Mouse (Mus musculus) midbrain, embryonic 11.5 days (tissue): ENCODE data around the gene Ints6l. TPM values are rescaled to one million over a fixed set of nuclear protein-coding genes. Genes with fewer than 3 reads are reported as not detected.

Experiments used
- polyA plus RNA-seq: library from polyadenylated mRNA; unstranded; fragments of >200 nt; fragmentation: Nextera tagmentation; extraction: Ambion mirVana; gene quantifications from 2 replicates; pipeline ENCODE4 v1.2.1, GENCODE M21; 2014

Ints6l gene
- polyA plus RNA-seq, 1 experiment from 2014 or later, result 23.8 TPM

Other genes starting within 250 kb of the Ints6l start
- gene Gm773, start 242.0 kb upstream of the Ints6l start, polyA plus RNA-seq, result not detected in 2 replicates
- gene Zfp449, start 108.5 kb upstream of the Ints6l start, polyA plus RNA-seq, result 7.4 and 8.6 TPM in 2 replicates
- 2.3 and 2.6 TPM in 2 replicates for gene Smim10l2a, start 80.3 kb upstream of the Ints6l start, polyA plus RNA-seq
- gene Gm2174, start 6.9 kb upstream of the Ints6l start, polyA plus RNA-seq, result 1.8 and 2.2 TPM in 2 replicates
- not detected in 2 replicates for gene Gm10477, start 69.9 kb downstream of the Ints6l start, polyA plus RNA-seq
- gene Gm648, start 94.7 kb downstream of the Ints6l start, polyA plus RNA-seq, result not detected in 2 replicates
- 50.9 and 51.6 TPM in 2 replicates for gene Mmgt1, start 143.2 kb downstream of the Ints6l start, polyA plus RNA-seq
- 15.6 and 17.2 TPM in 2 replicates for gene Slc9a6, start 154.9 kb downstream of the Ints6l start, polyA plus RNA-seq